Mouse (Mus musculus): Measurements from ENCODE around the gene Dna2. TPM values are rescaled to one million over a fixed set of nuclear protein-coding genes. Genes with fewer than 3 reads are reported as not detected.

The Dna2 gene
- polyA plus RNA-seq, 1 experiment from 2014 or later = 36.0 TPM

DNA sequence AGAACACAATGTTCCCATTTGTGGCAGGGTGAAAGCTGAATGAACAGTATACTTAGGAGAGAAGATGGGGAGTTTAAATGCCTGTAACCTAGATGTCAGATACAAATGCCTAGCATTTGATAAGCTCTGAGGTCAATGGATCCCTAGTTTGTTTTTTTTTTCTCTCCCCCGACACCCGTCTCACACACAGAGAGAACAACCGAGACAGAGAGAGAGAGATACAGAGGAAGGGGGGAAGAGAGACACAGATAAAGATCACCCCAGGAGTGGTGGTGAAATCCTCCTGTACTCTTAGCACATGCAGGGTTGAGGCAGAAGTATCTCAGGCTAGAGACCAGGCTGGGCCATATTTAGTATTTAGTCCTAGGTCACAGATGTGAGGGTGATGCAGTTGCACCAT lies 27.8 kb upstream of the Dna2 start:
- 90% methylated on average over 3 of the region's 3 CpGs for WGBS
- no peak for DNase-seq (ENCODE audit: low spot score)
- Histone ChIP-seq H3K9ac (ENCODE audit: low read length) (no peak overlapping the region), H3K27me3 (ENCODE audit: control insufficient read depth, insufficient read depth, low read length) (no peaks in the 10 kb centered on the region), H3K4me3 (ENCODE audit: low read depth, low read length) (no peak overlapping the region), H3K9me3 (ENCODE audit: control insufficient read depth, low read length) (no peaks in the 10 kb centered on the region), H3K4me1 (ENCODE audit: control insufficient read depth, insufficient read depth, low read length) (peaks cover 3% of the 10 kb centered on the region; the same call in 1 of the 2 replicates), H3K36me3 (ENCODE audit: control insufficient read depth, insufficient read depth, low read length) (no peaks in the 10 kb centered on the region), H3K4me2 (ENCODE audit: low read depth, severe bottlenecking) (no peak overlapping the region), H3K27ac (replicated peaks; ENCODE audit: low read depth, low read length) (no peak overlapping the region)
- ATAC-seq (ENCODE audit: insufficient number of reproducible peaks, low FRiP score, low TSS enrichment, low read depth) = no peak

DNA sequence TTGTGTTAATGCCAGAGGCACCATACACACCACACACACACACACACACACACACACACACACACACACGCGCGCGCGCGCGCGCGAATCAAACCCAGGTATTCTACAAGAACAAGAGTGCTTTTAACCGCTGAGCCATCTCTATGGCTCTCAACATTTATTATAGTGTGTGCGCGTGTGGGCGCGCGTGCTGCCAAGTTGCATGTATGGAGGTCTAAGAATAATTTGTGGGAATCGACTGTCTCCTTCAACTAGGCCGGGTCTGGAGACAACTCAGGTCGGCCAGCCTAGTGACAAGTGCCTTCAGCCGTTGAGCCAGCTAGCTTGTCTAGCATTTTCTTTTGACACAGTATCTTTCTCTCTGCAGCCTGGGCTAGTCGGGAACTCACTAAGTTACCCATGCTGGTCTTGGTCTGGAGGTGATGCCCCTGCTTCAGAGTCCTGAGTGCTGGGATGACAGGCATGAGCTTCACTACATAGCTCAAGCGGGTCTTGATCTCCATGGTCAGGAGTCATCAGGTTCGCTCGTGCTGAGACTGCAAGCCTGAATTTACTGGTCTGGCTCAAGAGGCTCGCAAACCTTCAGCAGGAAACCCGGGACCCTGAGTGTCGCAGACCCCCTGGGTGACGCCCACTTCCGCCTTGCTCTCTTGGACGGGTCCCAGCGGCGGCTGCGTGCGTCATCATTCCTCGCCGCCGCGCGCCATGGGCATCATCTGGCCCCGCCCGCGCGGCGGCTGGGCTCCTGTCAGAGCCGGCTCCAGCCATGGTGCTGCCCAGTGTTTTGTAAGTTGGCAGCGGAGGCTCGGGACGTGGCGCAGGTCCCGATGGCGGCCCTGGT lies 26.7 kb upstream of the Dna2 start, which contains the start of gene Slc25a16:
Slc25a16 (plus strand) TSS at position 709 of the 841 bp plus-strand sequence.
- DNase-seq (ENCODE audit: low spot score) (peak; percentile 94), ATAC-seq (ENCODE audit: insufficient number of reproducible peaks, low FRiP score, low TSS enrichment, low read depth) (peak; percentile 94)
- peak within 1 kb of the TSS; percentile 79 for H3K4me2 ChIP-seq (ENCODE audit: low read depth, severe bottlenecking)
- no peak within 1 kb of the TSS for H3K27ac ChIP-seq (replicated peaks; ENCODE audit: low read depth, low read length)
- WGBS = 4% methylated on average over 50 of the region's 50 CpGs
- H3K9me3 ChIP-seq (ENCODE audit: control insufficient read depth, low read length) = no peaks in the 10 kb centered on the region
- peak within 1 kb of the TSS; percentile 97 for H3K4me3 ChIP-seq (ENCODE audit: low read depth, low read length)
- H3K9ac ChIP-seq (ENCODE audit: low read length) = peak within 1 kb of the TSS; percentile 81
- no peaks in the 10 kb centered on the region for H3K27me3 ChIP-seq (ENCODE audit: control insufficient read depth, insufficient read depth, low read length)
- H3K36me3 ChIP-seq (ENCODE audit: control insufficient read depth, insufficient read depth, low read length) = no peaks in the 10 kb centered on the region
- H3K4me1 ChIP-seq (ENCODE audit: control insufficient read depth, insufficient read depth, low read length) = peaks cover 3% of the 10 kb centered on the region; the same call in 1 of the 2 replicates

DNA sequence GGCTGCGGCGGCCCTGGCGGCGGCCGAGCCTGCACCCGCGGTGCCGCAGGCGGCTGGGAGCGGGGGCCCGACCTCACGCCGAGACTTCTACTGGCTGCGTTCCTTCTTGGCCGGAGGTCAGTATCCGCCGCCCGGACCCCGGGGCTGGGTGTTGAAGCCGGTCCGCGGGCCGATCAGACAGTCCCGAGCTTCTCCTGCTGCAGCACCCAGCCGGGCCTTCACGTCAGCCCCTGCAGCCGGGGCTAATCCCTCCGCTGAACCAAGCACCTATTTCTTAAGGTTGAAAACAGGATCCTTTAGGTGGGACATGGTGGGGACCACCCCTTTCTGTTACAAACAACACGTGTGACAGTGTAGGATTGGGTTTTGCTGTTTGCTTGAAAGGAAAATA lies 26.1 kb upstream of the Dna2 start:
- peak overlapping the region; percentile 79 for H3K4me2 ChIP-seq (ENCODE audit: low read depth, severe bottlenecking)
- H3K4me1 ChIP-seq (ENCODE audit: control insufficient read depth, insufficient read depth, low read length) = peaks cover 3% of the 10 kb centered on the region; the same call in 1 of the 2 replicates
- under 1% methylated on average over 29 of the region's 29 CpGs for WGBS
- H3K27ac ChIP-seq (replicated peaks; ENCODE audit: low read depth, low read length) = no peak overlapping the region
- ATAC-seq (ENCODE audit: insufficient number of reproducible peaks, low FRiP score, low TSS enrichment, low read depth) (peak; percentile 76), DNase-seq (ENCODE audit: low spot score) (no peak)
- peak overlapping the region; percentile 97 for H3K4me3 ChIP-seq (ENCODE audit: low read depth, low read length)
- H3K9ac ChIP-seq (ENCODE audit: low read length) = peak overlapping the region; percentile 81
- H3K27me3 ChIP-seq (ENCODE audit: control insufficient read depth, insufficient read depth, low read length) = no peaks in the 10 kb centered on the region
- H3K36me3 ChIP-seq (ENCODE audit: control insufficient read depth, insufficient read depth, low read length) = no peaks in the 10 kb centered on the region
- H3K9me3 ChIP-seq (ENCODE audit: control insufficient read depth, low read length) = no peaks in the 10 kb centered on the region

- no peak overlapping the region for H3K9ac ChIP-seq (ENCODE audit: low read length)
- H3K4me3 ChIP-seq (ENCODE audit: low read depth, low read length) = no peak overlapping the region
- no peak for DNase-seq (ENCODE audit: low spot score)
- ATAC-seq (ENCODE audit: insufficient number of reproducible peaks, low FRiP score, low TSS enrichment, low read depth) = no peak
- H3K4me2 ChIP-seq (ENCODE audit: low read depth, severe bottlenecking) = no peak overlapping the region
- peaks cover 3% of the 10 kb centered on the region; the same call in 1 of the 2 replicates for H3K4me1 ChIP-seq (ENCODE audit: control insufficient read depth, insufficient read depth, low read length)
- H3K9me3 ChIP-seq (ENCODE audit: control insufficient read depth, low read length) = no peaks in the 10 kb centered on the region
- no peak overlapping the region for H3K27ac ChIP-seq (replicated peaks; ENCODE audit: low read depth, low read length)
- no peaks in the 10 kb centered on the region for H3K27me3 ChIP-seq (ENCODE audit: control insufficient read depth, insufficient read depth, low read length)
- 90% methylated on average over 4 of the region's 4 CpGs for WGBS
- 0 out of 2 replicates have a peak, but pooled peaks cover 2% of the 10 kb centered on the region for H3K36me3 ChIP-seq (ENCODE audit: control insufficient read depth, insufficient read depth, low read length)
Measured at GRCm38 (mm10) chr10:62924096-62924635, 22.7 kb upstream of the Dna2 start.

- no peak overlapping the region for H3K27ac ChIP-seq (replicated peaks; ENCODE audit: low read depth, low read length)
- H3K4me2 ChIP-seq (ENCODE audit: low read depth, severe bottlenecking) = no peak overlapping the region
- no peak overlapping the region for H3K4me3 ChIP-seq (ENCODE audit: low read depth, low read length)
- ATAC-seq (ENCODE audit: insufficient number of reproducible peaks, low FRiP score, low TSS enrichment, low read depth) (no peak), DNase-seq (ENCODE audit: low spot score) (no peak)
- WGBS = 91% methylated on average over 1 of the region's 1 CpGs
- no peaks in the 10 kb centered on the region for H3K27me3 ChIP-seq (ENCODE audit: control insufficient read depth, insufficient read depth, low read length)
- no peak overlapping the region for H3K9ac ChIP-seq (ENCODE audit: low read length)
- H3K36me3 ChIP-seq (ENCODE audit: control insufficient read depth, insufficient read depth, low read length) = peaks cover 5% of the 10 kb centered on the region; the same call in 1 of the 2 replicates
- no peaks in the 10 kb centered on the region for H3K4me1 ChIP-seq (ENCODE audit: control insufficient read depth, insufficient read depth, low read length)
- H3K9me3 ChIP-seq (ENCODE audit: control insufficient read depth, low read length) = no peaks in the 10 kb centered on the region
Measured at GRCm38 (mm10) chr10:62932381-62932780, 14.4 kb upstream of the Dna2 start.

DNA sequence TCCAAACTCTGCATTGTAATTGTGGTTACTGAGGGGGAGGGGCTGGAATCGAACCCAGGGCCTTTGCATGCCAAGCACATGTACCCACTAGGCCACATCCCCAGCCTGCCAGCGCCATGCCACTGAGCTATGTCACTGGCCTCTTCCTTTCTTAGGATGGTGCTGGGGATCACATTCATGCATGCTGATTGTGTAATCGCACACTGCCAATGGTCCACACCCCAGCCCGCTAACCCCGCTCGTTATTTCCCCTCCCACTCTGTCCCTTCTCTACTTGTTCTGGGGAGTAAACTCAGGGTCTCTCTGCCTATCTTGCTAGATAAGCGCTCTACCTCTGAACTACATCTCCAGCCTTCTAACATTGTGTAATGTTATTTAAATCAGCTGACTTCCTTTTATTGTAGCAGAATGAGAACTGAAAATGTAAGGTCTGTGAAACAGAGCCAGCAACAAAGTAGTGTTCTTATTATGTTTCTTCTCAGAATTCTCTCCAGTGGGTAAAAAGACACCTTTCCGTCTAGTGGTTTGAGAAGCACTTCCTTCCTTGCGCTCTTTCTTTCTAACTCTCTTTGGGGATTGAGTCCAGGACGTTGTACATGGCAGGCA lies 1.7 kb upstream of the Dna2 start:
- H3K4me1 ChIP-seq (ENCODE audit: control insufficient read depth, insufficient read depth, low read length) = no peaks in the 10 kb centered on the region
- H3K4me3 ChIP-seq (ENCODE audit: low read depth, low read length) = no peak overlapping the region
- H3K27ac ChIP-seq (replicated peaks; ENCODE audit: low read depth, low read length) = no peak overlapping the region
- no peaks in the 10 kb centered on the region for H3K9me3 ChIP-seq (ENCODE audit: control insufficient read depth, low read length)
- no peaks in the 10 kb centered on the region for H3K27me3 ChIP-seq (ENCODE audit: control insufficient read depth, insufficient read depth, low read length)
- H3K9ac ChIP-seq (ENCODE audit: low read length) = no peak overlapping the region
- no peak overlapping the region for H3K4me2 ChIP-seq (ENCODE audit: low read depth, severe bottlenecking)
- no peak for ATAC-seq (ENCODE audit: insufficient number of reproducible peaks, low FRiP score, low TSS enrichment, low read depth)
- WGBS = 88% methylated on average over 10 of the region's 10 CpGs
- H3K36me3 ChIP-seq (ENCODE audit: control insufficient read depth, insufficient read depth, low read length) = no peaks in the 10 kb centered on the region
- no peak for DNase-seq (ENCODE audit: low spot score)

DNA sequence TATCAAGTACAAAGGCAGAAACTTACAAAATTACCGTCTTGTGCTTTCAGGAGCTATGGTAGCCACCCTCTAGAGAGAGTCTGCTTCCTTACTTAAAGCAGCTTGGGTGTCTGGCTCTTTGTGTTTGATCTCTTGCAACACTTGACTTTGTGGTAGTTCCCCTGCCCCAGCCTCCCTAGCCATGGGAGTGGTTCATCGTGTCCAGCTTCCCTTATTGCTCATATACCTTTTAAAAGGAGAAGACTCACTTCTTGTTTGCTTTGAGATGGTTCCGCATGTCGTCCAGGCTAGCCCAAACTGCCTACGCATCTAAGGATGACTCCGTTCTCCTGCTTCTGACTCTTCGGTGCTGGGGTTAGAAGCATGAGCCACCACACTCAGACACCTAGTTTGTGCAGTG lies 1.7 kb downstream of the Dna2 start:
- no peaks in the 10 kb centered on the region for H3K9me3 ChIP-seq (ENCODE audit: control insufficient read depth, low read length)
- ATAC-seq (ENCODE audit: insufficient number of reproducible peaks, low FRiP score, low TSS enrichment, low read depth) (no peak), DNase-seq (ENCODE audit: low spot score) (no peak)
- H3K36me3 ChIP-seq (ENCODE audit: control insufficient read depth, insufficient read depth, low read length) = peaks cover 5% of the 10 kb centered on the region
- no peak overlapping the region for H3K9ac ChIP-seq (ENCODE audit: low read length)
- WGBS = 95% methylated on average over 7 of the region's 7 CpGs
- H3K27me3 ChIP-seq (ENCODE audit: control insufficient read depth, insufficient read depth, low read length) = no peaks in the 10 kb centered on the region
- H3K4me3 ChIP-seq (ENCODE audit: low read depth, low read length) = no peak overlapping the region
- H3K27ac ChIP-seq (replicated peaks; ENCODE audit: low read depth, low read length) = no peak overlapping the region
- no peaks in the 10 kb centered on the region for H3K4me1 ChIP-seq (ENCODE audit: control insufficient read depth, insufficient read depth, low read length)
- H3K4me2 ChIP-seq (ENCODE audit: low read depth, severe bottlenecking) = no peak overlapping the region

GRCm38 (mm10) chr10:62963956-62964355 lies 17.1 kb downstream of the Dna2 start:
- peaks cover 31% of the 10 kb centered on the region for H3K36me3 ChIP-seq (ENCODE audit: control insufficient read depth, insufficient read depth, low read length)
- H3K27me3 ChIP-seq (ENCODE audit: control insufficient read depth, insufficient read depth, low read length) = no peaks in the 10 kb centered on the region
- DNase-seq (ENCODE audit: low spot score) (no peak), ATAC-seq (ENCODE audit: insufficient number of reproducible peaks, low FRiP score, low TSS enrichment, low read depth) (no peak)
- WGBS = 93% methylated on average over 7 of the region's 7 CpGs
- H3K9ac ChIP-seq (ENCODE audit: low read length) = no peak overlapping the region
- no peak overlapping the region for H3K27ac ChIP-seq (replicated peaks; ENCODE audit: low read depth, low read length)
- no peaks in the 10 kb centered on the region for H3K9me3 ChIP-seq (ENCODE audit: control insufficient read depth, low read length)
- no peak overlapping the region for H3K4me2 ChIP-seq (ENCODE audit: low read depth, severe bottlenecking)
- H3K4me3 ChIP-seq (ENCODE audit: low read depth, low read length) = no peak overlapping the region
- H3K4me1 ChIP-seq (ENCODE audit: control insufficient read depth, insufficient read depth, low read length) = no peaks in the 10 kb centered on the region
